ENCODE assay signal across 8 mouse cellular contexts in the genomic region with DNA sequence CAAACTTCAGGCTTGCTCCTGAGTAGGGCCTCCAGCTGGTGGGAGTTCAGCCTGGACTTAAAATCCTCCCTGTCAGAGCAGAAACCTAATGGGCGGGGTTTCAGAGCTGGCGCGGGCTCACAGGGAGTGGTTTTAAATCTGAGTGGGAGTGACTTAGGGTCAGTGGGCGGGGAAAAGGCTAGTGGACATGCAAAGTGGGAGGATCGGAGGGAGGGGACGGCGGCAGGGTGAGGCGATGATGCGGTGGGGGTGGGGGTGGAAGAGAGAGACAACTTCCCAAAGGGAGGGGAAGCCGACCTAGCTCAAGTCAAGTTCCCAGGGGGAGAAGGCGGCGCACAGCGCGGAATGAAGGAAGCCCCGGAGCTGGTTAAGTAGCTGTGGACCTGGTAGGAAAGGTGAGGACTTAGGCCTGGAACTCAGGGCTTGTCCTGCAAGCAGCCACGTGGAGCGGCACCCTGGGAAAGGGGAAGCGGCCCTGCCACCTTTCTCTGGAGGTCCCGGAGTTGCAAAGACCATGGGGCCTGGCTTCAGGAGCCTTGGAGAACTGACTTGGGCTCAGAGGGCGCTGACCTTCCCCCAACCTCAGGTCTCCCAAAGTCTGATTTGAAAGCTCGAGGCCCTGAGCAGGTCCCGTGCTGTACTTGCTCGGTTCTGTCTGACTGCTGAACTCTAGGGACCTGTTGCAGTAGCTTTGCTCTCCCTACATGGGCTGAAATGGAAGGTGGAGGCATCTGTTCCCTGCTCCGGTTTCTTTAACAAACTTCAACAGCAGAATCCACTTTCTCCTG. TPM values are rescaled to one million over a fixed set of nuclear protein-coding genes. Genes with fewer than 3 reads are reported as not detected.
A peak's percentile ranks its signal among the peaks of the same experiment; 100 is the strongest.
DNase-seq lines count a peak whose midpoint lies in the region; ATAC-seq and TF ChIP-seq lines count a peak whose summit lies in the region.

Gene Pter, plus strand, starts transcription at position 238 of the 788 bp plus-strand sequence.

- H3K4me2 ChIP-seq in forebrain, postnatal 0 days (ENCODE audit: low read depth): peak within 1 kb of the TSS; percentile 55
- peak within 1 kb of the TSS; percentile 88 for H3K4me2 ChIP-seq in lung, embryonic 15.5 days

- peak; percentile 86 for DNase-seq in MEL-GATA-1-ER (ENCODE audit: extremely low read depth, low read depth)
- peak; percentile 2 for DNase-seq in cerebellum, adult 8-10 months
- DNase-seq in forebrain, postnatal 0 days: peak; percentile 71
- DNase-seq in heart, postnatal 4 days: peak; percentile 93
- DNase-seq in layer of hippocampus, adult 8-10 months (ENCODE audit: low spot score in 2 of 2): peak; percentile 18 to 33
- DNase-seq in thymus, adult 18-20 months: peak; percentile 54 to 65

- peak; percentile 90 for ATAC-seq in forebrain, postnatal 0 days
- ATAC-seq in lung, embryonic 15.5 days (ENCODE audit: borderline replicate concordance, extremely low read depth, low FRiP score, low TSS enrichment): peak; percentile 99

- H3K4me3 ChIP-seq in forebrain, postnatal 0 days (ENCODE audit: low read depth, low read length): peak within 1 kb of the TSS; percentile 33
- peak within 1 kb of the TSS; percentile 58 for H3K4me3 ChIP-seq in lung, embryonic 15.5 days
- H3K4me3 ChIP-seq in olfactory bulb, adult 2 months (ENCODE audit: insufficient read depth, low read depth, low read length): peak within 1 kb of the TSS; percentile 39

- TF ChIP-seq POLR2A in olfactory bulb, adult 2 months (IDR thresholded peaks at IDR 0.05; ENCODE audit: insufficient read depth, low read depth, low read length): no peak

- no peaks in the 10 kb centered on the region for H3K4me1 ChIP-seq in forebrain, postnatal 0 days (ENCODE audit: insufficient read depth)
- peaks cover 9% of the 10 kb centered on the region; the same call in 1 of the 2 replicates for H3K4me1 ChIP-seq in lung, embryonic 15.5 days
- peaks cover 8% of the 10 kb centered on the region for H3K4me1 ChIP-seq in olfactory bulb, adult 2 months (ENCODE audit: control insufficient read depth, insufficient read depth, low read length)

- H3K27me3 ChIP-seq in forebrain, postnatal 0 days (ENCODE audit: insufficient read depth, low read length): no peaks in the 10 kb centered on the region
- H3K27me3 ChIP-seq in lung, embryonic 15.5 days: no peaks in the 10 kb centered on the region

- H3K27ac ChIP-seq in forebrain, postnatal 0 days (ENCODE audit: low read depth, low read length): no peak within 1 kb of the TSS
- peak within 1 kb of the TSS; percentile 58 for H3K27ac ChIP-seq in lung, embryonic 15.5 days
- H3K27ac ChIP-seq in olfactory bulb, adult 2 months (ENCODE audit: insufficient read depth, low read depth, low read length): no peak within 1 kb of the TSS

- 1% methylated on average over 24 of the region's 24 CpGs for WGBS in forebrain, postnatal 0 days
- WGBS in lung, embryonic 15.5 days: 1% methylated on average over 24 of the region's 24 CpGs
- 3% methylated on average over 24 of the region's 24 CpGs for WGBS in olfactory bulb, adult 2 months

- peak within 1 kb of the TSS; percentile 18; the same call in 1 of the 2 replicates for H3K9ac ChIP-seq in forebrain, postnatal 0 days
- H3K9ac ChIP-seq in lung, embryonic 15.5 days: peak within 1 kb of the TSS; percentile 55

- no peaks in the 10 kb centered on the region for H3K36me3 ChIP-seq in forebrain, postnatal 0 days (ENCODE audit: insufficient read depth)
- H3K36me3 ChIP-seq in lung, embryonic 15.5 days: no peaks in the 10 kb centered on the region

- no peak for TF ChIP-seq CTCF in forebrain, postnatal 0 days (IDR thresholded peaks at IDR 0.05; ENCODE audit: low read depth)
- no peak for TF ChIP-seq CTCF in olfactory bulb, adult 2 months (IDR thresholded peaks at IDR 0.05; ENCODE audit: insufficient read depth, low read depth, low read length)

- H3K9me3 ChIP-seq in forebrain, postnatal 0 days (ENCODE audit: low read length): no peaks in the 10 kb centered on the region
- H3K9me3 ChIP-seq in lung, embryonic 15.5 days: no peaks in the 10 kb centered on the region

RNA-seq across cellular contexts. Expression of gene Pter, which starts in this region (rescaled TPM):
- total RNA-seq in forebrain, postnatal 0 days (2014; rRNA removed): 3.6 and 4.6 TPM in 2 replicates
- polyA plus RNA-seq in forebrain, postnatal 0 days (2015; fragmentation: Nextera tagmentation; extraction: Ambion mirVana): 3.8 and 5.4 TPM in 2 replicates
- 10 to 100 TPM in 1 of 2 experiments, 1 to 10 TPM in 1; 8.6 to 10.6 TPM for total RNA-seq in heart, postnatal 4 days (2021)
- 1 to 10 TPM; 1.1 to 1.6 (median 1.5) TPM for total RNA-seq in layer of hippocampus, adult 8-10 months (2022)
- polyA plus RNA-seq in lung, embryonic 15.5 days (2015; fragmentation: Nextera tagmentation; extraction: Ambion mirVana): 17.3 and 17.5 TPM in 2 replicates
- not detected in 2 replicates for polyA plus RNA-seq in olfactory bulb, adult 2 months (2012; ENCODE audit: insufficient read depth, insufficient read length, low replicate concordance, missing spikeins)

Comparison
In these comparisons a context has a peak if more than half of its experiments do, and no peak if none do; other contexts are left out.
1. DNase-seq: peak in every context shown above with its lines; median percentile 93 in heart, postnatal 4 days; 86 in MEL-GATA-1-ER; 71 in forebrain, postnatal 0 days; 60 in thymus, adult 18-20 months; 26 in layer of hippocampus, adult 8-10 months; 2 in cerebellum, adult 8-10 months.